Mouse (Mus musculus) hindbrain, embryonic 14.5 days (tissue): ENCODE measurements around the gene Ptbp1. TPM values are rescaled to one million over a fixed set of nuclear protein-coding genes. Genes with fewer than 3 reads are reported as not detected.

ENCODE experiments used
- ATAC-seq: fragments of 200-750 bp; cut with Nextera tagmentation; 2 replicates; pipeline ENCODE4 v1.8.0; 2017; ENCODE audit warnings: moderate number of reproducible peaks, mild to moderate bottlenecking, moderate TSS enrichment, moderate library complexity; ENCODE audit not compliant: low FRiP score
- DNase-seq: peaks from one replicate; pipeline ENCODE4 v3.0.0-alpha.2; 2015; ENCODE audit warnings: low spot score
- H3K27ac ChIP-seq: fragments of 300-500 bp; sonication (generic); 2 replicates; pipeline ENCODE4 v1.5.1; 2014; ENCODE audit warnings: mild to moderate bottlenecking, moderate library complexity
- H3K27me3 ChIP-seq: fragments of 300-500 bp; sonication (generic); 2 replicates; pipeline ENCODE4 v1.6.1; 2014; ENCODE audit warnings: mild to moderate bottlenecking, low read length, mixed read lengths; ENCODE audit not compliant: control insufficient read depth, insufficient read depth
- H3K36me3 ChIP-seq: fragments of 300-500 bp; sonication (generic); replicated peaks from 2 replicates; pipeline ENCODE4 v1.6.1; 2014; ENCODE audit not compliant: control insufficient read depth, insufficient read depth
- H3K4me1 ChIP-seq: fragments of 300-500 bp; sonication (generic); replicated peaks from 2 replicates; pipeline ENCODE4 v1.6.1; 2014; ENCODE audit warnings: antibody characterized with exemption, low read length, mixed read lengths; ENCODE audit not compliant: control insufficient read depth, insufficient read depth
- H3K4me2 ChIP-seq: fragments of 300-500 bp; sonication (generic); replicated peaks from 2 replicates; pipeline ENCODE4 v1.6.1; 2014; ENCODE audit warnings: mild to moderate bottlenecking, moderate library complexity
- H3K4me3 ChIP-seq: fragments of 300-500 bp; sonication (generic); replicated peaks from 2 replicates; pipeline ENCODE4 v1.5.1; 2014; ENCODE audit warnings: mild to moderate bottlenecking, low read length
- H3K9ac ChIP-seq: fragments of 300-500 bp; sonication (generic); 2 replicates; pipeline ENCODE4 v1.6.1; 2014
- H3K9me3 ChIP-seq: fragments of 300-500 bp; sonication (generic); 2 replicates; pipeline ENCODE4 v1.6.1; 2016; ENCODE audit warnings: low read length; ENCODE audit not compliant: control insufficient read depth
- WGBS: fragments of 180-500 bp; shearing (Covaris S2); extraction: QIAGEN DNeasy Blood & Tissue Kit; methylation state at CpG from one replicate; pipeline ENCODE4 v1.1.7; 2014; 5-methylcytosine and 5-hydroxymethylcytosine counted together
- polyA plus RNA-seq: library from polyadenylated mRNA; unstranded; fragments of >200 nt; fragmentation: Nextera tagmentation; extraction: Ambion mirVana; gene quantifications from 2 replicates; pipeline ENCODE4 v1.2.1, GENCODE M21; 2014

Ptbp1 gene
- 59.5 and 62.6 TPM in 2 replicates for polyA plus RNA-seq

DNA sequence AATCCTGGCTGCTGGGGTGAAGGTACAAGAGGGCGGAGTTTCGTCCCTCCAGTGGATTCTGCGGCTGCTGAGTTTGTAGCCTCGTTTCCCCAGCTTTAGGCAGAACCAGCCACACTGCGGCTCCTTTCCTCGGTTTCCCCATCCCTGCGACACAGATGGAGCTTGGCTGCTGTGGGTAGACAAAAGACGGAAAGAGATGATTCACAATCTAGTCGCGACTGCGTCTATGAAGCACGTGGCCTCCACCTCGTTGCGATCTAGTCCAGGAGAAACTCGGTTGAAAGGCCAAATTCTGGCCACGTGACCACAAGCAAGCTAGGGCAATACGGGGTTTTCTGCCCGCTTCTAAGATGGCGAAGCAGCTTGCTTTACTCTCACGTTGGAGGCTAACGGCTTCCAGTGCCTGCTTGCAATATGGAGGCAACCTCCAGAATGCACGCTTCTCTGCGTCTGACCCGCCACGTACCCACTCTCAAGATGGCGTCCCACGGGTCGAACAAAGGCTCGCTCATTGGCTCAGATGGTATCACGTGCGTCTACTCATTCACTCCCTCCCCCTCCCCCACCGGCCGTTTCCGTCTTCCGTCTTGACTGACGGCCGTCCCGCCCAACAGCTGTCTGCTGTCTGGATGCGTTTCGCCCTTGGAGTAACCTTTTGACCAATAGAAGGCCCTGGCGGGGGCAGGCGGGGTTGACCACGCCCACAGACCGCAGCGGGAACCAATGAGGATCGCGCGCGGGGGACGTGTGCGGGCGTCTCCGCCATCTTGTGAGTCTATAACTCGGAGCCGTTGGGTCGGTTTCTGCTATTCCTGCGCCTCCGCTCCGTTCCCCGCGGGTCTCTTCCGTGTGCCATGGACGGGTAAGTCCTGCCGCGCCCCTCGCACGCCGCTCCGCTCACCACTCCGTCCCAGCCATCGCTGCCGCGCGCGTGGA is at the start of gene Ptbp1:
Ptbp1 (plus strand) TSS at position 568 of the 936 bp plus-strand sequence.
- ATAC-seq (peak; percentile 93), DNase-seq (peak; percentile 99)
- H3K9ac ChIP-seq: peak within 1 kb of the TSS; percentile 98
- H3K4me3 ChIP-seq: peak within 1 kb of the TSS; percentile 95
- peak within 1 kb of the TSS; percentile 100 for H3K27ac ChIP-seq
- peak within 1 kb of the TSS; percentile 98 for H3K4me2 ChIP-seq
- H3K9me3 ChIP-seq: no peaks in the 10 kb centered on the region
- H3K36me3 ChIP-seq: peaks cover 28% of the 10 kb centered on the region
- WGBS: under 1% methylated on average over 74 of the region's 75 CpGs
- H3K27me3 ChIP-seq: no peaks in the 10 kb centered on the region
- H3K4me1 ChIP-seq: peaks cover 61% of the 10 kb centered on the region

GRCm38 (mm10) chr10:79805636-79806035 is 48.6 kb upstream of the Ptbp1 start:
- peaks cover 41% of the 10 kb centered on the region for H3K36me3 ChIP-seq
- no peak overlapping the region for H3K4me3 ChIP-seq
- H3K9ac ChIP-seq: no peak overlapping the region
- DNase-seq: no peak
- no peak for ATAC-seq
- no peaks in the 10 kb centered on the region for H3K27me3 ChIP-seq
- H3K4me1 ChIP-seq: peaks cover 57% of the 10 kb centered on the region
- 0 out of 2 replicates have a peak overlapping the region, but pooled peaks have one; percentile 94 for H3K27ac ChIP-seq
- WGBS: 76% methylated on average over 11 of the region's 11 CpGs
- H3K4me2 ChIP-seq: no peak overlapping the region
- no peaks in the 10 kb centered on the region for H3K9me3 ChIP-seq

GRCm38 (mm10) chr10:79806331-79806730 is 47.9 kb upstream of the Ptbp1 start:
- no peak for ATAC-seq
- Histone ChIP-seq H3K4me3 (no peak overlapping the region), H3K9me3 (no peaks in the 10 kb centered on the region), H3K4me1 (peaks cover 57% of the 10 kb centered on the region), H3K27ac (no peak overlapping the region), H3K9ac (no peak overlapping the region), H3K36me3 (peaks cover 48% of the 10 kb centered on the region), H3K4me2 (no peak overlapping the region), H3K27me3 (no peaks in the 10 kb centered on the region)
- DNase-seq: no peak
- WGBS: 90% methylated on average over 9 of the region's 9 CpGs

- Histone ChIP-seq H3K27ac (no peak overlapping the region), H3K4me2 (no peak overlapping the region), H3K27me3 (no peaks in the 10 kb centered on the region), H3K4me3 (no peak overlapping the region), H3K9me3 (no peaks in the 10 kb centered on the region), H3K36me3 (peaks cover 54% of the 10 kb centered on the region), H3K9ac (no peak overlapping the region), H3K4me1 (peaks cover 50% of the 10 kb centered on the region)
- DNase-seq: no peak
- ATAC-seq: no peak
- WGBS: 84% methylated on average over 10 of the region's 10 CpGs
Measured at GRCm38 (mm10) chr10:79806972-79807371, 47.3 kb upstream of the Ptbp1 start.

DNA sequence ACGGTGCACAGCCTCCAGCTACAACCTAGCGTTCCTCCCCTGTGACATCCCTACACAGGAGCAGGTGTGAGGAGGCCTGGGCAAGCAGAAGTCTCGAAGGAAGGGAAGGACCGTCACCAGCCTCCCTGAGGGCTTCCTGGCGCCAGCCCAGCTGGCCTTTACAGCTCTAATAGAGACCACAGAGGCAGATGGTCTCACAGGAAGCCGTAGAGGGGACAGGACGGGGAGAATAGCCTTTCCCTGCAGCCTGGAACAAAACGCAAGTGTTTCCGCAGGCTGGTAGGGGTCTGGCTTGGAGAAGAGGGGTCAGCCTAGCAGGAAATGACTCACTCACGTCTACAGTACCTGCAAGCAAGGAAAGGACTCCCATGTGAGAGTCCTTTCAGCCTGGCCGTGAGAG is 46.4 kb upstream of the Ptbp1 start:
- H3K9me3 ChIP-seq: no peaks in the 10 kb centered on the region
- H3K27ac ChIP-seq: peak overlapping the region; percentile 64
- H3K27me3 ChIP-seq: no peaks in the 10 kb centered on the region
- no peak for DNase-seq
- peaks cover 61% of the 10 kb centered on the region for H3K36me3 ChIP-seq
- no peak overlapping the region for H3K4me2 ChIP-seq
- no peak for ATAC-seq
- H3K4me3 ChIP-seq: no peak overlapping the region
- H3K4me1 ChIP-seq: peaks cover 42% of the 10 kb centered on the region
- H3K9ac ChIP-seq: no peak overlapping the region
- 29% methylated on average over 11 of the region's 11 CpGs for WGBS

DNA sequence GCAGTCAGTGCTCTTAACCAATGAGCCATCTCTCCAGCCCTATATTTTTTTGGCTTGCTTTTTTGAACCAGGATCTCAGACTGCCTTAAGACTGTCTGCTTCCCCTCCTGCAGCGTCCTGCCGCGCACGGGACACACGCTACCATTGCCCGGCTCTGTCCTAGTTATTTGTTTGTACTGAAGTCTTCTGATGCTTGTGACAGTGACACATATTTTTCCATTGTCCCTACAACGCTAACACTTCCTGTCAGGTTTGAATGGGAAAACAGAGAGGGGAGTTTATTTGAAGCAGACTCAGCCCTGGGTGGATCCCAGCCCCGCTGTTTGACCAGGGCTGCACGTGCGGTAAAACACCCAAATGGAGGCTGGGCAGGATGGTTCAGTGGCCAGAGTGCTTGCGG is 45.5 kb upstream of the Ptbp1 start:
- H3K4me1 ChIP-seq: peaks cover 33% of the 10 kb centered on the region
- no peak overlapping the region for H3K9ac ChIP-seq
- DNase-seq: no peak
- peak overlapping the region; percentile 64; the same call in 1 of the 2 replicates for H3K27ac ChIP-seq
- no peak for ATAC-seq
- no peak overlapping the region for H3K4me2 ChIP-seq
- H3K36me3 ChIP-seq: peaks cover 67% of the 10 kb centered on the region
- no peaks in the 10 kb centered on the region for H3K27me3 ChIP-seq
- H3K9me3 ChIP-seq: no peaks in the 10 kb centered on the region
- WGBS: 87% methylated on average over 11 of the region's 11 CpGs
- H3K4me3 ChIP-seq: no peak overlapping the region

DNA sequence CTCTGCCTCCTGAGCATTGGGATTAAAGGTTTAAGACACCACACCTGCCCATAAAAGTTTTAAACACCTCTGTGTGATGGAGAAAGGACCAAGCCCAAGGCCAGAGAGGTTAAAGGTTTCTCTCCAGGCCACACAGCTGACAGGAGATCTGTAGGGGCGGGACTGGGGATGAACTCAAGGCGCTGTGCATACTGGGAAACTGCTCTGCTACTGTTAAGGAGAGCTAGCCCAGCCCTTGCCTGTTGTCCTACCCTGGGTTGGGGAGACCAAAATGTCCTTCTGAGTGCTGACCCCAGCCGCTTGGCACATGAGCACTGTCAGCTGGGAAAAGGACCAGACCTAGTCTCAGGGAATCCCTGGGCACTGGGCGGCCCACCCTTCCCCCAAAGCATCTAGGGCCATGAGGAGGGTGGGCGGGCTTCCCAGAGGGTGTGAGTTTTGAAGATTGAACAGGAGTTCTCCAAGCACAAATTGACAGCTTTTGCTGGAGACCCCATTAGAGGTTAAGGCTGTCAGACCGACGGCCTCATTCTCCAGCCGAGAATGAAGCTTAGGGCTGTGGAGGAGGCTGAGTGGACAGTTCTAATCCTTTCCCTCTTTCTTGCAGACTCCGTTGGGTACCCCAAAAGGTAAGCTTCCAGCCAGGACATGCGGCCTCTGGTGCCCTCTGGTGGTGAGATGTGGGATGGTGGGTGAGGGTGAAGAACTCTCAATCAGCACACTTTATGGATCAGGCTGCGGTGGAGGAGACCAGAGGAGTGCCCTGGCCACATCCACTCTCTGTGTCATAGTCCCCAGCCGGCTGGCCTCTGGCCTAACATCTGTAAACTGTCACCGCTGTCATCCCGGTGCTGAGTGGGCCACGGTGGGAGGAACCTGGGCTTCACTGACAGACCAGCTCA is 42.2 kb upstream of the Ptbp1 start:
- Histone ChIP-seq H3K36me3 (peaks cover 85% of the 10 kb centered on the region), H3K27me3 (no peaks in the 10 kb centered on the region), H3K9me3 (no peaks in the 10 kb centered on the region), H3K4me3 (no peak overlapping the region), H3K4me2 (no peak overlapping the region), H3K9ac (no peak overlapping the region), H3K4me1 (peaks cover 7% of the 10 kb centered on the region), H3K27ac (no peak overlapping the region)
- 34% methylated on average over 15 of the region's 15 CpGs for WGBS
- DNase-seq (peak; percentile 92), ATAC-seq (peak; percentile 46; the same call in 1 of the 2 replicates)

- 78% methylated on average over 5 of the region's 5 CpGs for WGBS
Measured at GRCm38 (mm10) chr10:79814271-79814842, 39.9 kb upstream of the Ptbp1 start.

More at GRCm38 (mm10) chr10:79814271-79814842, 39.9 kb upstream of the Ptbp1 start:
- no peaks in the 10 kb centered on the region for H3K9me3 ChIP-seq
- DNase-seq: no peak
- no peaks in the 10 kb centered on the region for H3K4me1 ChIP-seq
- no peak for ATAC-seq
- H3K4me3 ChIP-seq: no peak overlapping the region
- H3K27me3 ChIP-seq: no peaks in the 10 kb centered on the region
- H3K4me2 ChIP-seq: no peak overlapping the region
- no peak overlapping the region for H3K9ac ChIP-seq
- no peak overlapping the region for H3K27ac ChIP-seq
- H3K36me3 ChIP-seq: peaks cover 83% of the 10 kb centered on the region
